Mouse (Mus musculus) thymus, adult 2 months (tissue): ENCODE data around the gene Orc2. TPM values are rescaled to one million over a fixed set of nuclear protein-coding genes. Genes with fewer than 3 reads are reported as not detected.

Source experiments
- DNase-seq: peaks from one replicate; pipeline ENCODE4 v3.0.0; 2021
- H3K27ac ChIP-seq: fragments of 200-500 bp; 2 replicates; pipeline ENCODE4 v1.5.1; 2012; ENCODE audit warnings: low read length, control low read depth; ENCODE audit not compliant: control insufficient read depth, insufficient read depth
- H3K27me3 ChIP-seq: fragments of 200-500 bp; 2 replicates; pipeline ENCODE4 v1.6.1; 2012; ENCODE audit warnings: mild to moderate bottlenecking, low read length, moderate library complexity, mixed read lengths; ENCODE audit not compliant: control insufficient read depth, insufficient read depth
- H3K36me3 ChIP-seq: fragments of 200-500 bp; 2 replicates; pipeline ENCODE4 v1.6.1; 2012; ENCODE audit warnings: mild to moderate bottlenecking, low read length, moderate library complexity; ENCODE audit not compliant: control insufficient read depth, insufficient read depth
- H3K4me1 ChIP-seq: fragments of 200-500 bp; replicated peaks from 2 replicates; pipeline ENCODE4 v1.6.1; 2012; ENCODE audit warnings: low read length; ENCODE audit not compliant: control insufficient read depth, insufficient read depth
- H3K4me3 ChIP-seq: fragments of 200-500 bp; 2 replicates; pipeline ENCODE4 v1.5.1; 2012; ENCODE audit warnings: mild to moderate bottlenecking, low read length, control low read depth, moderate library complexity; ENCODE audit not compliant: control insufficient read depth, insufficient read depth
- CTCF ChIP-seq: fragments of 200-500 bp; IDR thresholded peaks from 2 replicates; pipeline ENCODE4 v1.5.1; 2012; ENCODE audit warnings: mild to moderate bottlenecking, control low read depth, low read length, moderate library complexity, borderline replicate concordance; ENCODE audit not compliant: control insufficient read depth, poor library complexity, insufficient read depth; ENCODE audit errors: extremely low read depth
- POLR2A ChIP-seq: fragments of 200-500 bp; IDR thresholded peaks from 2 replicates; pipeline ENCODE4 v1.6.1; 2012; ENCODE audit warnings: mild to moderate bottlenecking, low read length, control low read depth, moderate library complexity; ENCODE audit not compliant: control insufficient read depth, poor library complexity, insufficient read depth; ENCODE audit errors: extremely low read depth
- WGBS: fragments of 180-500 bp; shearing (Covaris S2); methylation state at CpG from one replicate; pipeline ENCODE4 v1.1.7; 2018; 5-methylcytosine and 5-hydroxymethylcytosine counted together
- polyA plus RNA-seq: library from polyadenylated mRNA; depleted of rRNA; stranded (reverse); fragments of >200 nt; gene quantifications from 2 replicates; pipeline ENCODE4 v1.2.3, GENCODE M21; 2012; rRNA removed

Orc2 gene
- polyA plus RNA-seq, 1 experiment = 22.9 TPM

GRCm38 (mm10) chr1:58420032-58420431 is 84.9 kb downstream of the Orc2 start:
- no peak overlapping the region for H3K27ac ChIP-seq
- H3K4me1 ChIP-seq = peaks cover 8% of the 10 kb centered on the region
- peaks cover 63% of the 10 kb centered on the region for H3K36me3 ChIP-seq
- DNase-seq = no peak
- 92% methylated on average over 10 of the region's 10 CpGs for WGBS
- H3K4me3 ChIP-seq = no peak overlapping the region
- H3K27me3 ChIP-seq = no peaks in the 10 kb centered on the region
- TF ChIP-seq CTCF = no peak
- TF ChIP-seq POLR2A = no peak

GRCm38 (mm10) chr1:58416048-58416447 is 88.9 kb downstream of the Orc2 start:
- Histone ChIP-seq H3K27ac (no peak overlapping the region), H3K4me1 (0 out of 2 replicates have a peak, but pooled peaks cover 3% of the 10 kb centered on the region), H3K27me3 (no peaks in the 10 kb centered on the region), H3K36me3 (peaks cover 94% of the 10 kb centered on the region), H3K4me3 (no peak overlapping the region)
- 64% methylated on average over 2 of the region's 2 CpGs for WGBS
- TF ChIP-seq POLR2A = no peak
- no peak for TF ChIP-seq CTCF
- DNase-seq = no peak

GRCm38 (mm10) chr1:58415442-58415841 is 89.5 kb downstream of the Orc2 start:
- Histone ChIP-seq H3K4me3 (no peak overlapping the region), H3K36me3 (peaks cover 96% of the 10 kb centered on the region), H3K27ac (no peak overlapping the region), H3K27me3 (no peaks in the 10 kb centered on the region), H3K4me1 (0 out of 2 replicates have a peak, but pooled peaks cover 3% of the 10 kb centered on the region)
- DNase-seq = no peak
- 48% methylated on average over 1 of the region's 1 CpGs for WGBS
- no peak for TF ChIP-seq CTCF
- TF ChIP-seq POLR2A = no peak

Other genes starting within 250 kb of the Orc2 start
- gene Aox2, start 226.8 kb downstream of the Orc2 start, polyA plus RNA-seq = 0.46 and 0.50 TPM in 2 replicates
- gene Bzw1, start 112.2 kb downstream of the Orc2 start, polyA plus RNA-seq = 42.1 and 44.7 TPM in 2 replicates
- 85.3 and 112 TPM in 2 replicates for gene Clk1, start 81.0 kb downstream of the Orc2 start, polyA plus RNA-seq
- 18.6 and 19.0 TPM in 2 replicates for gene Nif3l1, start 60.0 kb downstream of the Orc2 start, polyA plus RNA-seq
- 19.6 and 30.4 TPM in 2 replicates for gene Ppil3, start 59.6 kb downstream of the Orc2 start, polyA plus RNA-seq
- gene Fam126b, start 81.2 kb upstream of the Orc2 start, polyA plus RNA-seq = 2.4 and 2.7 TPM in 2 replicates
- gene Ndufb3, start 81.3 kb upstream of the Orc2 start, polyA plus RNA-seq = 34.6 and 45.2 TPM in 2 replicates
- gene Als2cr12, start 190.9 kb upstream of the Orc2 start, polyA plus RNA-seq = 0.16 and 0.37 TPM in 2 replicates
- 78.4 and 83.9 TPM in 2 replicates for gene Cflar, start 206.4 kb upstream of the Orc2 start, polyA plus RNA-seq